Mouse (Mus musculus): Measurements from ENCODE around the gene Tor4a. TPM values are rescaled to one million over a fixed set of nuclear protein-coding genes. Genes with fewer than 3 reads are reported as not detected.

The Tor4a gene
- total RNA-seq, 2 experiments from 2014 or later, result 2.2 to 3.0 TPM

GRCm38 (mm10) chr2:25233421-25233820 is 36.7 kb upstream of the Tor4a start:
- Histone ChIP-seq H3K4me3 (no peak overlapping the region), H3K27ac (no peak overlapping the region)
- no peak for DNase-seq (ENCODE audit: low spot score in 2 of 2)
- TF ChIP-seq CTCF (conservative IDR thresholded peaks at IDR 0.05), result no peak

- H3K4me3 ChIP-seq, result no peak overlapping the region
- TF ChIP-seq CTCF (conservative IDR thresholded peaks at IDR 0.05), result no peak
- DNase-seq (ENCODE audit: low spot score in 2 of 2), result no peak
- no peak overlapping the region for H3K27ac ChIP-seq
Measured at GRCm38 (mm10) chr2:25231038-25231437, 34.4 kb upstream of the Tor4a start.

GRCm38 (mm10) chr2:25230581-25230980 is 33.9 kb upstream of the Tor4a start:
- TF ChIP-seq CTCF (conservative IDR thresholded peaks at IDR 0.05), result no peak
- DNase-seq (ENCODE audit: low spot score in 2 of 2), result no peak
- no peak overlapping the region for H3K4me3 ChIP-seq
- H3K27ac ChIP-seq, result no peak overlapping the region

GRCm38 (mm10) chr2:25229582-25229981 is 32.9 kb upstream of the Tor4a start:
- Histone ChIP-seq H3K4me3 (no peak overlapping the region), H3K27ac (peak overlapping the region; percentile 98; the same call in 1 of the 2 replicates)
- TF ChIP-seq CTCF (conservative IDR thresholded peaks at IDR 0.05), result no peak
- no peak for DNase-seq (ENCODE audit: low spot score in 2 of 2)

GRCm38 (mm10) chr2:25228995-25229530 is 32.4 kb upstream of the Tor4a start:
- TF ChIP-seq CTCF (conservative IDR thresholded peaks at IDR 0.05), result no peak
- H3K4me3 ChIP-seq, result peak overlapping the region; percentile 45; the same call in 1 of the 2 replicates
- no peak for DNase-seq (ENCODE audit: low spot score in 2 of 2)
- peak overlapping the region; percentile 98 for H3K27ac ChIP-seq

- TF ChIP-seq CTCF (conservative IDR thresholded peaks at IDR 0.05), result peak; percentile 85
- peak; percentile 81 to 90 for DNase-seq (ENCODE audit: low spot score in 2 of 2)
- Histone ChIP-seq H3K4me3 (peak overlapping the region; percentile 45), H3K27ac (peak overlapping the region; percentile 98)
Measured at GRCm38 (mm10) chr2:25228431-25228889, 31.8 kb upstream of the Tor4a start.

GRCm38 (mm10) chr2:25227406-25227805 is 30.7 kb upstream of the Tor4a start:
- DNase-seq (ENCODE audit: low spot score in 2 of 2), result no peak
- H3K27ac ChIP-seq, result peak overlapping the region; percentile 98

GRCm38 (mm10) chr2:25226864-25227263 is 30.2 kb upstream of the Tor4a start:
- Histone ChIP-seq H3K27ac (peak overlapping the region; percentile 98), H3K4me3 (no peak overlapping the region)
- DNase-seq (ENCODE audit: low spot score in 2 of 2), result peak; percentile 53 to 69
- TF ChIP-seq CTCF (conservative IDR thresholded peaks at IDR 0.05), result no peak

More at GRCm38 (mm10) chr2:25227406-25227805, 30.7 kb upstream of the Tor4a start:
- no peak for TF ChIP-seq CTCF (conservative IDR thresholded peaks at IDR 0.05)
- H3K4me3 ChIP-seq, result no peak overlapping the region

- H3K27ac ChIP-seq, result peak overlapping the region; percentile 98
- DNase-seq (ENCODE audit: low spot score in 2 of 2), result no peak
- no peak for TF ChIP-seq CTCF (conservative IDR thresholded peaks at IDR 0.05)
- H3K4me3 ChIP-seq, result peak overlapping the region; percentile 62; the same call in 1 of the 2 replicates
Measured at GRCm38 (mm10) chr2:25225811-25226379, 29.2 kb upstream of the Tor4a start.

GRCm38 (mm10) chr2:25224766-25225752 is 28.4 kb upstream of the Tor4a start:
- peak; percentile 97 to 100 for DNase-seq (ENCODE audit: low spot score in 2 of 2)
- peak overlapping the region; percentile 98 for H3K27ac ChIP-seq
- TF ChIP-seq CTCF (conservative IDR thresholded peaks at IDR 0.05), result peak; percentile 58

GRCm38 (mm10) chr2:25224492-25224765 is 27.7 kb upstream of the Tor4a start, which contains the start of gene Tubb4b:
Gene Tubb4b, minus strand, starts transcription at chr2:25224702.
- no peak for TF ChIP-seq CTCF (conservative IDR thresholded peaks at IDR 0.05)
- no peak for DNase-seq (ENCODE audit: low spot score in 2 of 2)

More at GRCm38 (mm10) chr2:25224766-25225752, 28.4 kb upstream of the Tor4a start:
- peak overlapping the region; percentile 62 for H3K4me3 ChIP-seq

GRCm38 (mm10) chr2:25223681-25224491 is 27.2 kb upstream of the Tor4a start:
- peak overlapping the region; percentile 84 for H3K4me3 ChIP-seq
- DNase-seq (ENCODE audit: low spot score in 2 of 2), result peak; percentile 63 to 69
- peak overlapping the region; percentile 95 for H3K27ac ChIP-seq
- TF ChIP-seq CTCF (conservative IDR thresholded peaks at IDR 0.05), result no peak

More at GRCm38 (mm10) chr2:25224492-25224765, 27.7 kb upstream of the Tor4a start, which contains the start of gene Tubb4b:
- H3K27ac ChIP-seq, result peak within 1 kb of the TSS; percentile 98
- H3K4me3 ChIP-seq, result peak within 1 kb of the TSS; percentile 84
